Mouse (Mus musculus): ENCODE data around the gene Adora2b. TPM values are rescaled to one million over a fixed set of nuclear protein-coding genes. Genes with fewer than 3 reads are reported as not detected.

Adora2b gene
- polyA plus RNA-seq, 1 experiment = 0.43 TPM

- Histone ChIP-seq H3K36me3 (ENCODE audit: control insufficient read depth, insufficient read depth, low read length, poor library complexity, severe bottlenecking) (no peaks in the 10 kb centered on the region), H3K27me3 (ENCODE audit: control insufficient read depth, insufficient read depth, low read length, poor library complexity, severe bottlenecking) (peaks cover 4% of the 10 kb centered on the region), H3K9ac (ENCODE audit: low read depth, poor library complexity, severe bottlenecking) (peak overlapping the region; percentile 62), H3K27ac (ENCODE audit: insufficient read depth, low read length) (no peak overlapping the region), H3K4me1 (ENCODE audit: control insufficient read depth, insufficient read depth, low read length) (no peaks in the 10 kb centered on the region), H3K9me3 (replicated peaks; ENCODE audit: control insufficient read depth, insufficient read depth, low read length, poor library complexity, severe bottlenecking) (peaks cover 3% of the 10 kb centered on the region; the same call in 1 of the 2 replicates), H3K4me3 (ENCODE audit: low read depth, low read length) (peak overlapping the region; percentile 70)
- TF ChIP-seq POLR2A (IDR thresholded peaks at IDR 0.05; ENCODE audit: insufficient read depth, low read length) = no peak
- TF ChIP-seq CTCF (IDR thresholded peaks at IDR 0.05; ENCODE audit: low read depth, low read length) = peak; percentile 12
- TF ChIP-seq EP300 (IDR thresholded peaks at IDR 0.05; ENCODE audit: insufficient read depth, low read depth, low read length) = no peak
Observed at GRCm38 (mm10) chr11:62249266-62250037, 668 bp downstream of the Adora2b start.

GRCm38 (mm10) chr11:62251047-62251446 is 2.3 kb downstream of the Adora2b start:
- no peak overlapping the region for H3K4me3 ChIP-seq (ENCODE audit: low read depth, low read length)
- no peak for TF ChIP-seq CTCF (IDR thresholded peaks at IDR 0.05; ENCODE audit: low read depth, low read length)
- no peak for TF ChIP-seq POLR2A (IDR thresholded peaks at IDR 0.05; ENCODE audit: insufficient read depth, low read length)
- TF ChIP-seq EP300 (IDR thresholded peaks at IDR 0.05; ENCODE audit: insufficient read depth, low read depth, low read length) = no peak

GRCm38 (mm10) chr11:62253380-62253779 is 4.6 kb downstream of the Adora2b start:
- Histone ChIP-seq H3K27me3 (ENCODE audit: control insufficient read depth, insufficient read depth, low read length, poor library complexity, severe bottlenecking) (peaks cover 4% of the 10 kb centered on the region), H3K9ac (ENCODE audit: low read depth, poor library complexity, severe bottlenecking) (no peak overlapping the region), H3K36me3 (ENCODE audit: control insufficient read depth, insufficient read depth, low read length, poor library complexity, severe bottlenecking) (no peaks in the 10 kb centered on the region), H3K27ac (ENCODE audit: insufficient read depth, low read length) (no peak overlapping the region), H3K4me1 (ENCODE audit: control insufficient read depth, insufficient read depth, low read length) (no peaks in the 10 kb centered on the region), H3K9me3 (replicated peaks; ENCODE audit: control insufficient read depth, insufficient read depth, low read length, poor library complexity, severe bottlenecking) (no peaks in the 10 kb centered on the region), H3K4me3 (ENCODE audit: low read depth, low read length) (no peak overlapping the region)
- TF ChIP-seq POLR2A (IDR thresholded peaks at IDR 0.05; ENCODE audit: insufficient read depth, low read length) (no peak), CTCF (IDR thresholded peaks at IDR 0.05; ENCODE audit: low read depth, low read length) (no peak), EP300 (IDR thresholded peaks at IDR 0.05; ENCODE audit: insufficient read depth, low read depth, low read length) (no peak)

More at GRCm38 (mm10) chr11:62251047-62251446, 2.3 kb downstream of the Adora2b start:
- Histone ChIP-seq H3K27me3 (ENCODE audit: control insufficient read depth, insufficient read depth, low read length, poor library complexity, severe bottlenecking) (peaks cover 4% of the 10 kb centered on the region), H3K36me3 (ENCODE audit: control insufficient read depth, insufficient read depth, low read length, poor library complexity, severe bottlenecking) (no peaks in the 10 kb centered on the region), H3K9me3 (replicated peaks; ENCODE audit: control insufficient read depth, insufficient read depth, low read length, poor library complexity, severe bottlenecking) (no peaks in the 10 kb centered on the region), H3K27ac (ENCODE audit: insufficient read depth, low read length) (no peak overlapping the region), H3K9ac (ENCODE audit: low read depth, poor library complexity, severe bottlenecking) (no peak overlapping the region), H3K4me1 (ENCODE audit: control insufficient read depth, insufficient read depth, low read length) (no peaks in the 10 kb centered on the region)

GRCm38 (mm10) chr11:62259214-62259613 is 10.4 kb downstream of the Adora2b start:
- H3K9ac ChIP-seq (ENCODE audit: low read depth, poor library complexity, severe bottlenecking) = no peak overlapping the region
- no peaks in the 10 kb centered on the region for H3K36me3 ChIP-seq (ENCODE audit: control insufficient read depth, insufficient read depth, low read length, poor library complexity, severe bottlenecking)
- H3K27ac ChIP-seq (ENCODE audit: insufficient read depth, low read length) = no peak overlapping the region
- H3K9me3 ChIP-seq (replicated peaks; ENCODE audit: control insufficient read depth, insufficient read depth, low read length, poor library complexity, severe bottlenecking) = no peaks in the 10 kb centered on the region
- no peaks in the 10 kb centered on the region for H3K4me1 ChIP-seq (ENCODE audit: control insufficient read depth, insufficient read depth, low read length)
- H3K27me3 ChIP-seq (ENCODE audit: control insufficient read depth, insufficient read depth, low read length, poor library complexity, severe bottlenecking) = no peaks in the 10 kb centered on the region
- H3K4me3 ChIP-seq (ENCODE audit: low read depth, low read length) = no peak overlapping the region
- TF ChIP-seq CTCF (IDR thresholded peaks at IDR 0.05; ENCODE audit: low read depth, low read length) (no peak), EP300 (IDR thresholded peaks at IDR 0.05; ENCODE audit: insufficient read depth, low read depth, low read length) (no peak), POLR2A (IDR thresholded peaks at IDR 0.05; ENCODE audit: insufficient read depth, low read length) (no peak)

GRCm38 (mm10) chr11:62263599-62263998 is 14.8 kb downstream of the Adora2b start:
- Histone ChIP-seq H3K4me1 (ENCODE audit: control insufficient read depth, insufficient read depth, low read length) (no peaks in the 10 kb centered on the region), H3K36me3 (ENCODE audit: control insufficient read depth, insufficient read depth, low read length, poor library complexity, severe bottlenecking) (no peaks in the 10 kb centered on the region), H3K27ac (ENCODE audit: insufficient read depth, low read length) (no peak overlapping the region), H3K4me3 (ENCODE audit: low read depth, low read length) (no peak overlapping the region), H3K9me3 (replicated peaks; ENCODE audit: control insufficient read depth, insufficient read depth, low read length, poor library complexity, severe bottlenecking) (no peaks in the 10 kb centered on the region), H3K27me3 (ENCODE audit: control insufficient read depth, insufficient read depth, low read length, poor library complexity, severe bottlenecking) (no peaks in the 10 kb centered on the region), H3K9ac (ENCODE audit: low read depth, poor library complexity, severe bottlenecking) (no peak overlapping the region)
- TF ChIP-seq CTCF (IDR thresholded peaks at IDR 0.05; ENCODE audit: low read depth, low read length) = no peak
- no peak for TF ChIP-seq EP300 (IDR thresholded peaks at IDR 0.05; ENCODE audit: insufficient read depth, low read depth, low read length)
- no peak for TF ChIP-seq POLR2A (IDR thresholded peaks at IDR 0.05; ENCODE audit: insufficient read depth, low read length)

GRCm38 (mm10) chr11:62264018-62264417 is 15.2 kb downstream of the Adora2b start:
- no peaks in the 10 kb centered on the region for H3K9me3 ChIP-seq (replicated peaks; ENCODE audit: control insufficient read depth, insufficient read depth, low read length, poor library complexity, severe bottlenecking)
- no peaks in the 10 kb centered on the region for H3K27me3 ChIP-seq (ENCODE audit: control insufficient read depth, insufficient read depth, low read length, poor library complexity, severe bottlenecking)
- no peaks in the 10 kb centered on the region for H3K4me1 ChIP-seq (ENCODE audit: control insufficient read depth, insufficient read depth, low read length)
- no peaks in the 10 kb centered on the region for H3K36me3 ChIP-seq (ENCODE audit: control insufficient read depth, insufficient read depth, low read length, poor library complexity, severe bottlenecking)
- no peak overlapping the region for H3K9ac ChIP-seq (ENCODE audit: low read depth, poor library complexity, severe bottlenecking)
- TF ChIP-seq POLR2A (IDR thresholded peaks at IDR 0.05; ENCODE audit: insufficient read depth, low read length) = no peak
- no peak for TF ChIP-seq CTCF (IDR thresholded peaks at IDR 0.05; ENCODE audit: low read depth, low read length)
- H3K27ac ChIP-seq (ENCODE audit: insufficient read depth, low read length) = no peak overlapping the region
- no peak overlapping the region for H3K4me3 ChIP-seq (ENCODE audit: low read depth, low read length)
